Mouse (Mus musculus) hindlimb bud, embryonic 11.5 days (tissue): Measurements from ENCODE around the gene Rbm38.

Experiments
- DNase-seq: peaks from one replicate; pipeline ENCODE4 v3.0.0-alpha.2; 2012; ENCODE audit warnings: low read depth, low spot score; ENCODE audit errors: extremely low spot score

Gene Rbm38

GRCm38 (mm10) chr2:173014741-173015287 is 5.5 kb upstream of the Rbm38 start:
- DNase-seq: no peak

- no peak for DNase-seq
These were observed 2.4 kb upstream of the Rbm38 start for GRCm38 (mm10) chr2:173017940-173018339.

DNA sequence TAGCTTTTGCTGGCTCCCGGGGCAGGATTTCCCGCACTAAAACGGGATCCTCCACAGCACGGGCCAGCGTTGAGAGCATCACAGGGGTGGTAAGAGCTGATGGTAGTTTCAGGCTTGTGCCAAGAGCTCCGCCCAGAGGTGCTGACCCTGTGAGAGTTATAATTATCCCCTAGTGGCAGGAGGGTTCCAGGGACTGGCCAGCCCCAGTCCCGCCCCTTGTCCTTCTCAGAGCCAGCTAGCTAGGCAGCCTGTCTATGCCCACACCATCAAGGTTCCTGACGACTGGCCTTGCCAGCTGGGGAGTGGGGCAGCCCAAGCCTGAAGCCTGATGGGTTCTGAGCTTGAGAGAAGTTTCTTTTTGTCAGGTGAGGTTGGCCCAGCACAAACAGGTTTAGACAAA is 1.7 kb upstream of the Rbm38 start:
- no peak for DNase-seq

DNA sequence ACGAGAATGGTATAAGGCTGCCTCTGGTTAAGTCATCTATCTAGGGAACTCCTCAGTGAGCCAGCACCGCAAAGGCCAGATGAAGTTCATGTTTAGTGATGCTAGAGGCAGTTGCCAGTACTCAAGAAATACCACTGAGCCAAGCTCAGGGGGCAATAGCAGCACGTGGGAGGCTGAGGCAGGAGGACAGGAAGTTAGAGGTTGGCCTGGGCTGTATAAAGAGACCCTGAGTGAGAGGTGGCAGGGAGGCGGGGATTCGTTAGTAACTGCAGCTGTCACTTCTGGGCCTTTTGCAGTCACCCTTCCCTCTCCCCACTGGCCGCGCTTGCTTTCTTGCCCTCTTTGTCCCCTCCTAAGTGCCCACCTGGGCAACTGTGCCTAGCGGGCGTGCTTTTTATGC is 976 bp upstream of the Rbm38 start:
- DNase-seq: no peak

- no peak for DNase-seq
These were observed 508 bp upstream of the Rbm38 start for GRCm38 (mm10) chr2:173019790-173020189.

- DNase-seq: peak; percentile 56
These were observed 1.3 kb downstream of the Rbm38 start for GRCm38 (mm10) chr2:173021633-173022055.

- DNase-seq: no peak
These were observed 1.9 kb downstream of the Rbm38 start for GRCm38 (mm10) chr2:173022056-173022681.

GRCm38 (mm10) chr2:173022813-173023212 is 2.5 kb downstream of the Rbm38 start:
- DNase-seq: no peak

DNA sequence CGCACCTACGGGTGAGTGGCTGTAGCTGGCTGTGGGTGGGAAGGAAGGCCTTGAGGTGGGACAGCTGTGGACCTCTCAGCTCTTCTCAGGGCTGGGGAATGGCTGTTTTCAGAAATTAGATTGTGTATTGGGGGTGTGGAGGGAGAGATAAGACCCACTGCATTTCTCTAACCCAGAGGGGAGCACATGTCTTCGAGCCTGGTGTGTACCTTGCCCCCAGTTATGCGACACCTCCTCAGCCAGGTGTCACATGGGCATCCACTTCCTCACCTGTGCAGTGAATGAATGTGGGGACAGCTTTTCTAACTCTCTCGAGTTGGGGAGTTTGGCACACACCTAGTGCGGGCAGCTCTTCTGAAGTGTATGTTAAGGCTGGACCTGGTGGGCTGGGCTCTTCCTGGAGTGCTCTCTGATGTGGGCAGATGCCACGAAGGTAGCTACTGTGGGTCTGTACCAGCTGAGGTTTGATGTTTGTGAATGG is 3.1 kb downstream of the Rbm38 start:
- DNase-seq: no peak

DNA sequence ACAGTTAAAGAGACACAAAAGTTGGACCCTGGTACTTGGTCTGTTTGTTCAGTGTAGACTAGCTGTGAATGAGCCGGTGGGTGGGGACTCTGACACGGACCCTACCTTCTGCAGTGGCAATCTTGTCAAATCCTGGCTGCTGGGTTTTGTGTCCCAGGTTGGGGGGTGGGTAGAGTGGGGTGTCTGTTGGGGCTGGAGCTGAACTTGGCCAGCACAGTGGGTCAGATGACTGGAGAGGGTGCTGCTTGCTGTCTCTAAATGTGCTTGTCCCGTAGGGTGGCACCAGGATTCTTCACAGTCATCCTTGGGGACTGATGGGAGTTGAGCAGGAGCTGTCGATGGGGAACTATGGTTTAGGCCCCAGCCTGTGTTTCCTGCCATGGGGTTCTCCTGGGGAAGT is 3.7 kb downstream of the Rbm38 start:
- no peak for DNase-seq

GRCm38 (mm10) chr2:173024392-173024791 is 4.1 kb downstream of the Rbm38 start:
- no peak for DNase-seq

DNA sequence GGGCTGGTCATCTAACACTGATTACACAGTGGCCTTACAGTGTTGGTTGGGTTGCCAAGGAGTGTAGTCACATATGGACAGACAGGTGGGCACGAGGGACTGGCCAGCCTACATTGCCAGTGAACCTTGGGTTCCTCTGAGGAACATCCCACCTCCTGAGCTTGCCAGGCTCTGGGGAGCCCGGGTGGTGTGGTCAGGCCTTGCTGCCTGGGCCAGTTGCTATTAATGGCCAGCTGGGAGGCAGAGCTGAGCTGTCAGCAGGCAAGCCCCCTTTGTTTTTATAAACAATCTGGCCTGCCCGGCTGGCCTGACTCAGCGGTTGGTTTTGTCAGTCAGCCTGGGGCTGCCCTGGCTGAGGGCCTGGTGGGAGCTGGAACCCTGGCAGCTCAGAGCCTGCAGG is 4.6 kb downstream of the Rbm38 start:
- no peak for DNase-seq

GRCm38 (mm10) chr2:173026286-173026685 is 6.0 kb downstream of the Rbm38 start:
- DNase-seq: no peak

DNA sequence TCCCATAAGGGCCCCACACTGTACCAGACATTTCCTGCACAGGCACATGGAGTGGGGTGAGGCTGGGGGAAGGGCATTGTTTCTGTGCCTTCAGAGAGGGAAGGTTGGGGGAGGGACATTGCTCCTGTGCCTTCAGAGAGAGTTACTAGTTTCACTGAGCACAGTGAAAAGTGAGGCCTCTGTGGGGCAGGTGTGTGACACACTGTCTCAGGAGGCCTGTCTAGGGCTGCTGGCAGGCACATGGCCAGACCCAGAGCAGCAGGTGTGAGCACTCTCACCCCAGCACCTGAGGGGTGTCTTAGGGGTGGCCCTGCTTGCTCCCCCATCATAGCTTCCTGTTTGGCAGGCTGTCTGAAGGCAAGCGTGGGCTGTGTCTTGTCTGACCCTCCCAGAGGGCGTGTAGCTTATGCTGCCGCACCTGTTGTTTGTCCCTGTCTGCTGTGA is 6.4 kb downstream of the Rbm38 start:
- DNase-seq: no peak

GRCm38 (mm10) chr2:173027169-173027823 is 7.0 kb downstream of the Rbm38 start:
- no peak for DNase-seq

DNA sequence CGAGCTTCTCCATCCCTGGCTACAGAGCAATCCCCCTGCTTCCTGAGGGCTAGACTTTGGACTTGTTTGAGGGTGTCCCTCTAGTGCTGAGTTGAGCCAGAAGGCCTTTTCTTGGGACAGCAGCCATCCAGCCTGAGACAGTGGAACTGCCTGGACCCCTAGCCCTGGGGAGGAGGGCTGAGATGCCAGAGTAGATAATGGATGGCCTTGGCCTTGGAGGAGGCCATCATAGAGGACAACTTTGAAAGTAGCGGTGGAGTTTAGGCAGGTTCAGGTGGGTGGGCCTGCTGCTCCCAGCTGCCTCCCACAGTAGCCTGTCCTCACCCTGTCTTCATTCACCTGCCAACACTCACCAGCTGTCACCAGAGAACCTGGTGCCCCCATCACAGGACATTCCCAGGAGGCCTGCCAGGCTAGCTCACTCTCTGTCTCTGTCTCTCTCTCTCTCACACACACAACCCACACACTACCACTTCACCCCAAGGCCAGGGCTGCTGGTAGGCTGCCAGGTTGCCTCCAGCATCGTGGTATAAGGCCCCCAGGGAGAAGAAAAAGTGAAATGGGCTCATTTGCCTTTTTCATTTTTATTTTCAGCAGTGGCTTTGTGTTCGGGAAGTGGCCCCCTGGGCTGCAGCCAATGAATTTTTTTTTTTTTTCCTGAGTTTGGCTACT is 7.7 kb downstream of the Rbm38 start:
- DNase-seq: no peak

GRCm38 (mm10) chr2:173028508-173029031 is 8.3 kb downstream of the Rbm38 start:
- no peak for DNase-seq

DNA sequence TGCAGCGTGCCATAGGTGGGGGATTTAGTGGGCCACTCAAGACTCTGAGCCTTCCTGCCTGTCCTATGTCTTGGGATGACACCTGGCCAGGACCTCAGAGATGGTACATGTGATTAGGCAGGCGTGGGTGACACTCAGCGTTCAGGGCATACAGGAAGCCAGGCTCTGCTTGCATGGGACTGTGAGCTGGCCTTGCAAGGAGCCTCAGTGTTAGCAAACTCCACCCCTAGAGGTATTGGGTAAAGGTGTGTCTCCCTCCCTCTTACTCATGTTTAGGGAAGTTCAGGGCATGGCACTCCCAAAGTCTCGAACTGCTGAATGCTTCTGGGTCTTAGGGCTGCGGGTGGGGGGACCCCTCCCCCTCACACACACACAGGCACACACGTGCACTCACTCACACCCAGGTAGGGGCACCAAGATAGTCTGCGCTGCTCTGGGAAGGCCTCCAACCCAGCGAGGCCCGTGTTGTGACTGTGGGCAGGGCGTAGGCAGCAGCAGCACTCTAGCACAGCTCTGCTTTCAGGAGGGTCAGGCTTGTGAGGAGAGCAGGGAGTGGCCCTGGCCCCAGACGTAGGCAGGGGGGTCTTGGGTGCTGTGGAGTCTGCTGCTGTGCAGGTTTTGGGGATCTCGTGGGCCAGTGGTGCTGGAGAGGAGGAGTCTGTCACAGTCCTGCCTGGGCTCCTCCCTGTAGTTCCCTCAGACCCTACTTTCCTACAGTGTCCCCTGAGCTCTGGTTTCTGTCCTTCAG is 10.5 kb downstream of the Rbm38 start:
- no peak for DNase-seq

- DNase-seq: no peak
These were observed 13.2 kb downstream of the Rbm38 start for GRCm38 (mm10) chr2:173033531-173033930.

- DNase-seq: no peak
These were observed 14.7 kb downstream of the Rbm38 start for GRCm38 (mm10) chr2:173034998-173035397.

DNA sequence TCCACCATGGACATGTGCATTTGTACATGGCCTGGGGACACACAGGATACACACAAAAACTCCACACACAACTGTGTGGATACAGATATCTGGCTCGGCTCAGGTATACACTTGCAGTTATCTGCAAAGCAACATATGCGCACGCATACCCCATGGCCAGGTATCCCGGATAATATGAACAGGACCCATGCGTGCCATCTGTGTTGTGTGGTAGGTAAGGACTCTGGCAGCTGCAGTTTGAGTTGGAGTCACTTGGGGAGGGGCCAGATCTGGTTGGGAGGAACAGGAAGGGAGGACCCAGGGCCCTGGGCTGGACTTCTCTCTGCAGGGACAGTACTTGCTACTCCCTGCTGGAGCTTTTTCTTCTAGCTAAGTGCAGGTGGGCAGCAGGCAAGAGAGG is 15.4 kb downstream of the Rbm38 start:
- DNase-seq: no peak
